ENCODE assay signal across 27 mouse cellular contexts in the genomic region with DNA sequence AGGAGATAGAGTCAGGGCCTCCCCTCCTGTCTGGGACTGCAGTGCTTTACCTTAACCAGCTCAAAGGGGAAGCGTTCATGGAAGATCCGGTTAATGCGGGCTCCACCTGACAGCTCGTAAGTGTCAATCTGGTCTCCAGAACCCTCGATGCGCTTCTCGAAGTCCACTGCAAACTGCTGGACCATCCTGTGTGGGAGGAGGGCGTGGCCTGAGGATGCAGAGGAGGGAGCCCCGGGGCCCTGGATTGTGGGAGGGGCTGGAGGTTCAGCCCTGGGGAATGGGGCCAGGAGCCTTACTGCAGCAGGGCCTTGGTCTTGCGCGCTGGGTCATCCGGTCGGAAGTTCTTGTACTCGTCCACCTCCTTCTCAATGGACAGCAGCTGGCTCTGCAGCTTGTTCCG. TPM values are rescaled to one million over a fixed set of nuclear protein-coding genes. Genes with fewer than 3 reads are reported as not detected.
DNase-seq lines count a peak whose midpoint lies in the region; ATAC-seq and TF ChIP-seq lines count a peak whose summit lies in the region.
"Had no signal": no experiment of that assay in that cellular context is flagged by ENCODE, and none has a peak within 500 bp of the region (broad histone marks: within the 10 kb centered on the region; RNA-seq: fewer than 3 reads in every experiment).

No protein-coding gene starts in this region.

- no peak for TF ChIP-seq CTCF in kidney, postnatal 0 days (IDR thresholded peaks at IDR 0.05; ENCODE audit: low read depth)

- H3K4me2 ChIP-seq in kidney, postnatal 0 days (ENCODE audit: low read length) = no peak overlapping the region
- H3K4me2 ChIP-seq in neural tube, embryonic 14.5 days (ENCODE audit: low read depth, low read length) = no peak overlapping the region
- no peak overlapping the region for H3K4me2 ChIP-seq in neural tube, embryonic 15.5 days
- H3K4me2 ChIP-seq: embryonic facial prominence, embryonic 12.5 days; hindbrain, embryonic 14.5 days; limb, embryonic 13.5 days; liver, embryonic 11.5 days; lung, embryonic 15.5 days; midbrain, embryonic 15.5 days had no signal

- DNase-seq in heart, adult 11 months = peak; percentile 92
- no peak for DNase-seq in heart, postnatal 10 days
- DNase-seq in kidney, postnatal 0 days (ENCODE audit: low spot score) = peak; percentile 52
- DNase-seq in kidney, postnatal 14 days = no peak
- DNase-seq: adrenal gland, postnatal 14 days; cerebellum, adult 11 months; cerebellum, adult 9-10 months; cerebellum, postnatal 36 days; embryo, embryonic 11 days; gastrocnemius, postnatal 36 days; layer of hippocampus, adult 9-11 months; thymus, adult 2 months; thymus, postnatal 36 days had no signal

- no peak overlapping the region for H3K9ac ChIP-seq in kidney, postnatal 0 days (ENCODE audit: low read depth, low read length)
- 0 out of 2 replicates have a peak overlapping the region, but pooled peaks have one; percentile 21 for H3K9ac ChIP-seq in neural tube, embryonic 14.5 days (replicated peaks; ENCODE audit: low read depth, low read length)
- no peak overlapping the region for H3K9ac ChIP-seq in neural tube, embryonic 15.5 days (replicated peaks)
- H3K9ac ChIP-seq: embryonic facial prominence, embryonic 12.5 days; hindbrain, embryonic 14.5 days; limb, embryonic 13.5 days; lung, embryonic 15.5 days; midbrain, embryonic 15.5 days had no signal

- intact Hi-C loops in heart, postnatal 10 days (cut with DNase I) = no loop called here

- H3K27ac ChIP-seq in kidney, postnatal 0 days = no peak overlapping the region
- H3K27ac ChIP-seq in neural tube, embryonic 14.5 days (ENCODE audit: low read depth, low read length) = no peak overlapping the region
- H3K27ac ChIP-seq in neural tube, embryonic 15.5 days (replicated peaks) = no peak overlapping the region
- H3K27ac ChIP-seq: embryonic facial prominence, embryonic 12.5 days; hindbrain, embryonic 14.5 days; limb, embryonic 13.5 days; lung, embryonic 15.5 days; midbrain, embryonic 10.5 days; midbrain, embryonic 15.5 days had no signal

- H3K4me1 ChIP-seq in kidney, postnatal 0 days (replicated peaks; ENCODE audit: insufficient read depth, low read length) = no peaks in the 10 kb centered on the region
- no peaks in the 10 kb centered on the region for H3K4me1 ChIP-seq in neural tube, embryonic 14.5 days (ENCODE audit: control insufficient read depth, insufficient read depth, low read length)
- H3K4me1 ChIP-seq in neural tube, embryonic 15.5 days = no peaks in the 10 kb centered on the region
- H3K4me1 ChIP-seq: embryonic facial prominence, embryonic 12.5 days; lung, embryonic 15.5 days; midbrain, embryonic 15.5 days had no signal

- H3K36me3 ChIP-seq in kidney, postnatal 0 days (ENCODE audit: insufficient read depth, low read length) = no peaks in the 10 kb centered on the region
- H3K36me3 ChIP-seq in neural tube, embryonic 14.5 days (ENCODE audit: control insufficient read depth, insufficient read depth, low read length) = peaks cover 45% of the 10 kb centered on the region
- H3K36me3 ChIP-seq in neural tube, embryonic 15.5 days = peaks cover 85% of the 10 kb centered on the region
- H3K36me3 ChIP-seq: lung, embryonic 15.5 days had no signal

- no peak overlapping the region for H3K4me3 ChIP-seq in kidney, postnatal 0 days (replicated peaks; ENCODE audit: low read depth, low read length)
- H3K4me3 ChIP-seq in neural tube, embryonic 14.5 days (ENCODE audit: low read depth, low read length) = no peak overlapping the region
- H3K4me3 ChIP-seq in neural tube, embryonic 15.5 days (replicated peaks) = no peak overlapping the region
- H3K4me3 ChIP-seq: embryonic facial prominence, embryonic 12.5 days; limb, embryonic 13.5 days; lung, embryonic 15.5 days; midbrain, embryonic 10.5 days; midbrain, embryonic 15.5 days had no signal

- WGBS in kidney, postnatal 0 days = 33% methylated on average over 15 of the region's 15 CpGs
- 54% methylated on average over 15 of the region's 15 CpGs for WGBS in neural tube, embryonic 14.5 days
- WGBS in neural tube, embryonic 15.5 days = 45% methylated on average over 15 of the region's 15 CpGs

- ATAC-seq in kidney, postnatal 0 days (replicated peaks; ENCODE audit: low FRiP score, low read depth) = no peak
- no peak for ATAC-seq in neural tube, embryonic 14.5 days (ENCODE audit: low read depth)
- ATAC-seq in neural tube, embryonic 15.5 days (ENCODE audit: low FRiP score) = no peak
- ATAC-seq in monocyte, adult 5-6 weeks (replicated peaks; ENCODE audit: insufficient number of reproducible peaks, low FRiP score, low TSS enrichment, poor library complexity, severe bottlenecking) = no peak
- ATAC-seq: forebrain, embryonic 14.5 days; intestine, postnatal 0 days; midbrain, embryonic 15.5 days had no signal

- H3K27me3 ChIP-seq in kidney, postnatal 0 days (ENCODE audit: insufficient read depth, low read length) = no peaks in the 10 kb centered on the region
- H3K27me3 ChIP-seq in neural tube, embryonic 14.5 days (ENCODE audit: control insufficient read depth, insufficient read depth, low read length) = no peaks in the 10 kb centered on the region
- no peaks in the 10 kb centered on the region for H3K27me3 ChIP-seq in neural tube, embryonic 15.5 days (replicated peaks)
- H3K27me3 ChIP-seq: embryonic facial prominence, embryonic 12.5 days; limb, embryonic 13.5 days; lung, embryonic 15.5 days had no signal

- H3K9me3 ChIP-seq in kidney, postnatal 0 days (replicated peaks; ENCODE audit: low read length) = no peaks in the 10 kb centered on the region
- no peaks in the 10 kb centered on the region for H3K9me3 ChIP-seq in neural tube, embryonic 14.5 days (ENCODE audit: control insufficient read depth, low read length)
- no peaks in the 10 kb centered on the region for H3K9me3 ChIP-seq in neural tube, embryonic 15.5 days (replicated peaks)
- H3K9me3 ChIP-seq: embryonic facial prominence, embryonic 12.5 days; limb, embryonic 13.5 days; lung, embryonic 15.5 days; midbrain, embryonic 10.5 days; midbrain, embryonic 15.5 days had no signal

RNA-seq across cellular contexts. Expression of a gene that starts 16.2 kb away (rescaled TPM):
- 10 to 100 TPM; 37.4 to 39.3 TPM for total RNA-seq in heart, postnatal 10 days (2021)
- 33.7 and 33.8 TPM in 2 replicates for polyA plus RNA-seq in kidney, postnatal 0 days (2015; fragmentation: Nextera tagmentation; extraction: Ambion mirVana)
- polyA plus RNA-seq in neural tube, embryonic 14.5 days (2014; fragmentation: Nextera tagmentation; extraction: Ambion mirVana) = 47.7 and 48.3 TPM in 2 replicates
- 43.8 and 44.8 TPM in 2 replicates for polyA plus RNA-seq in neural tube, embryonic 15.5 days (2015; fragmentation: Nextera tagmentation; extraction: Ambion mirVana)
- 47.7 to 111 TPM (median 96.8 TPM) in 3 replicates for total RNA-seq in monocyte, adult 5-6 weeks (2017)

RNA-seq across cellular contexts. Expression of a gene that starts 17.2 kb away (rescaled TPM):
- 10 to 100 TPM; 10.0 to 12.5 TPM for total RNA-seq in heart, postnatal 10 days (2021)
- 5.3 and 5.6 TPM in 2 replicates for polyA plus RNA-seq in kidney, postnatal 0 days (2015; fragmentation: Nextera tagmentation; extraction: Ambion mirVana)
- 102 and 146 TPM in 2 replicates for polyA plus RNA-seq in neural tube, embryonic 14.5 days (2014; fragmentation: Nextera tagmentation; extraction: Ambion mirVana)
- 72.4 and 86.9 TPM in 2 replicates for polyA plus RNA-seq in neural tube, embryonic 15.5 days (2015; fragmentation: Nextera tagmentation; extraction: Ambion mirVana)
- not detected in 3 replicates for total RNA-seq in monocyte, adult 5-6 weeks (2017)
- total RNA-seq: hematopoietic stem cell, adult 5-6 weeks; megakaryocyte progenitor cell, adult 5-6 weeks had no signal

RNA-seq across cellular contexts. Expression of a gene that starts 45.9 kb away (rescaled TPM):
- 10 to 100 TPM; 52.7 to 57.4 TPM for total RNA-seq in heart, postnatal 10 days (2021)
- polyA plus RNA-seq in kidney, postnatal 0 days (2015; fragmentation: Nextera tagmentation; extraction: Ambion mirVana) = 87.0 and 96.8 TPM in 2 replicates
- polyA plus RNA-seq in neural tube, embryonic 14.5 days (2014; fragmentation: Nextera tagmentation; extraction: Ambion mirVana) = 157 and 198 TPM in 2 replicates
- polyA plus RNA-seq in neural tube, embryonic 15.5 days (2015; fragmentation: Nextera tagmentation; extraction: Ambion mirVana) = 163 and 195 TPM in 2 replicates
- 9.7 to 24.0 TPM (median 21.3 TPM) in 3 replicates for total RNA-seq in monocyte, adult 5-6 weeks (2017)

RNA-seq across cellular contexts. Expression of a gene that starts 48.0 kb away (rescaled TPM):
- 100 to 1,000 TPM; 163 to 182 TPM for total RNA-seq in heart, postnatal 10 days (2021)
- 436 and 445 TPM in 2 replicates for polyA plus RNA-seq in kidney, postnatal 0 days (2015; fragmentation: Nextera tagmentation; extraction: Ambion mirVana)
- 140 and 288 TPM in 2 replicates for polyA plus RNA-seq in neural tube, embryonic 14.5 days (2014; fragmentation: Nextera tagmentation; extraction: Ambion mirVana)
- 421 and 448 TPM in 2 replicates for polyA plus RNA-seq in neural tube, embryonic 15.5 days (2015; fragmentation: Nextera tagmentation; extraction: Ambion mirVana)
- total RNA-seq in monocyte, adult 5-6 weeks (2017) = 108 to 121 TPM (median 114 TPM) in 3 replicates

RNA-seq across cellular contexts. Expression of a gene that starts 48.7 kb away (rescaled TPM):
- 10 to 100 TPM; 73.7 to 74.8 TPM for total RNA-seq in heart, postnatal 10 days (2021)
- 17.2 and 18.7 TPM in 2 replicates for polyA plus RNA-seq in kidney, postnatal 0 days (2015; fragmentation: Nextera tagmentation; extraction: Ambion mirVana)
- 25.4 and 31.7 TPM in 2 replicates for polyA plus RNA-seq in neural tube, embryonic 14.5 days (2014; fragmentation: Nextera tagmentation; extraction: Ambion mirVana)
- 27.5 and 31.3 TPM in 2 replicates for polyA plus RNA-seq in neural tube, embryonic 15.5 days (2015; fragmentation: Nextera tagmentation; extraction: Ambion mirVana)
- 55.3 to 73.2 TPM (median 60.2 TPM) in 3 replicates for total RNA-seq in monocyte, adult 5-6 weeks (2017)

Comparison
In these comparisons a context has a peak if more than half of its experiments do, and no peak if none do; other contexts are left out.
1. DNase-seq: peak in heart, adult 11 months (single experiment) and kidney, postnatal 0 days (single experiment); none in heart, postnatal 10 days (0 of 2) and kidney, postnatal 14 days (single experiment).
2. RNA of a gene that starts 17.2 kb away (polyA plus RNA-seq): 102 to 146 TPM in neural tube, embryonic 14.5 days and 72.4 to 86.9 TPM in neural tube, embryonic 15.5 days; 5.3 to 5.6 TPM in kidney, postnatal 0 days; every median in the first group is over 10 times any median in the second.